Mouse (Mus musculus) right cerebral cortex, postnatal 4 days (tissue): ENCODE data around the gene Syf2.

Experiments used
- DNase-seq: peaks from one replicate; pipeline ENCODE4 v3.0.0-alpha.2; 2022

Gene Syf2

DNA sequence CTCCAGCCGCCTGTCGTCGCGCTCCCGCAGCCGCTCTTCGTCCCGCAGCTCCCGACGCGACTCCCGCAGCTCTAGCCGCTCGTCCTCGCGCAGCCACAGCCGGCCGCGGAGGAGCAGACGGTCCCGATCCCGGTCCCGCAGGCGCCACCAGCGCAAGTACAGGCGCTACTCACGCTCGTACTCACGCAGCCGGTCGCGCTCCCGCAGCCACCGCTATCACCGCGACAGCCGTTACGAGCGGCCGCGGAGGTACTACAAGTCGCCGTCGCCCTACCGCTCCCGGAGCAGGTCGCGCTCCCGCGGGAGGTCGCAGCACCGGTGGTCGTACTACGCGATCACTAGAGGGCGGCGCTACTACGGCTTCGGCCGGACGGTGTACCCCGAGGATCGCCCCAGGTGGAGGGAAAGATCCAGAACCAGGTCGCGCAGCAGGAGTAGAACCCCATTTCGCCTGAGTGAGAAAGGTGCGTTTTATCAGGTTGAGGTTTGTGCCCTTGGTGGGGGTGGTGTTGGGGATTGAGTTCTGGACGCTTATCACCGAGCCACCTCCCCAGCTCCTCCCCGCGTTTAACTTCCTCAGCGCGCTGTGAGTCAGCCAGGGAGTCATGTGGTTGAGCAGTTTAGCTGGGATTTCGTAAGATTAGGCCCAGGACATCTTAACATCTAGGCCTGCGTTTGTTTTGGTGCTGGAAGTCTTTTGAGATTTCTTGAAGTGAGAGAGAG, 6.5 kb upstream of the Syf2 start:
- DNase-seq = peak; percentile 39

DNA sequence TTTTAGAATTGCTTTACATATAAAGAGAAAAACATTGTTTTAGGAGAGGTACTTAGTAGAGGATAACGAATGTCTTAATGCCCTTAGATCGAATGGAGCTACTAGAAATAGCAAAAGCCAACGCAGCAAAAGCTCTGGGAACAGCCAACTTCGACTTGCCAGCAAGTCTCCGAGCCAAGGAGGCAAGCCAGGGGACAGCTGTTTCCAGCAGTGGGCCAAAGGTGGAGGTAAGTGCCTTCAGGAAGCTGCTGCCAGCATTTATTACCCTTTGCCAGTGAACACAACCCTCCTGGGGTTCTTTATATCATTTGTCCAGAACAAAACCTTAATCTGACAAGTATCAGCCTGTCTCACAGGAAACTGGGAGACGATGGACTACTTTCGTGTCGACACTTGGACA, 5.5 kb upstream of the Syf2 start:
- DNase-seq = no peak

DNA sequence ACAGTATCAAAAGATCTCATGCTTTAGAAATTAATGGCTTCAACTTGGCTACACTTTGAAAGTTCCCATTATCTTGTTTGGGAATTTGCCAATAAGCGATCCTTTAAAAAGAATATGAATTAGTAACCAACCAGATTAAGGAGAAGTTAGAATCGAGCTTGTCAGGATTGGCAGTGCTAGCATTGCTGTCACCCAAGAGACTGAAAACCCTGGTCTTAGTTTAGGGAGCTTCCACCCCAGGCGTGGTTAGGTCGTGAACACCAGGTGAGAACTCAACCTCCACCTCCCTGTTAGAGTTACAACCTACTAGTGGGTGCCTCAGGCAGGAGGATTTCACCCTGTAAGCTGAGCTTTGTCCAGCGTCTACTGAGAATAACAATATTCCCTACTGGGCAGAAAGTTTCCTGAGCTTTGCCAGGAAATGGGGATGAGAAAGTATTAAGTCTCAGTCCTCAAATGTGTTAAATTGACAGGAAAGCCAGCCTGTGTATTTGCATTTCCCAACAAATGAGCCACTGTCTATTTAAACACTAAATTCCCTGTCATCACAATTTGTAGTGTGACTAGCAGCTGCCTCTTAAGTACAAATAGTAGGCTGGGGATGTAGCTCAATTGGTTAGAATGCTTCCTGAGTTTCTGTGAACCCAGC, 2.8 kb upstream of the Syf2 start:
- no peak for DNase-seq

DNA sequence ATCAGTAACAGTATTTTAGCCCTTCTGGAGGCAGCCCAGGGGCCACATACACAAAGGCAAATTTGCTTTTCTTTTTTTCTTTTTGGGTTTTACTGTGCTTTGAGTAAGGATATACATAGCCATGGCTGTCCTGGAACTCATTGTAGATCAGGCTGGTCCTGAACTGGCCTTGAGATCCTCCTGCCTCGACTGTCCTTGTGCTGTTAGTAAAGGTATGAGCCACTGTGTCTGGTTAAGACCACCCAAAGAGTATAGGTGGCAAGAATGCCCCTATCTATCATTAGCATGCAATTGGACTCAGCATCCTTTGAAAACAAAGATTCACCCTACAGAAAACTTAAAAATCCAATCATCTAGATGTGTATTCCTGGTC, 2.2 kb upstream of the Syf2 start:
- DNase-seq = no peak

DNA sequence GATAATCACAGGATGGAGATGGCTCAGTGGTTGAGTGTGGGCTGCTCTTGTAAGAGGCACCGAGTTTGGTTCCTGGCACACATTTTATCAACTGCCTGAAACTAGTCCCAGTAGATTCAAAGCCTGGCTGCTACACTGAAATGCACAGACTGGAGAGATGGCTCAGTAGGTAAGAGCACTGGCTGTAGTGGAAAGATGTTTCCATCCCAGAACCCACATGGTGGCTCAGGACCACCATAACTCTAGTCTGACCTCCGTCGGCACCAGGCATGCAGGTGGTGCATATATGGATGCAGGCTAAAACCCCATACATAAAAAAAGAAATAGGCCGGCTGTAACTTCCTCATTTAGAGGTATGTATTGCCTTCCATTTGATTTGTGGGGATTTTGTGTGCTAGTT, 1.2 kb upstream of the Syf2 start:
- DNase-seq = no peak

DNA sequence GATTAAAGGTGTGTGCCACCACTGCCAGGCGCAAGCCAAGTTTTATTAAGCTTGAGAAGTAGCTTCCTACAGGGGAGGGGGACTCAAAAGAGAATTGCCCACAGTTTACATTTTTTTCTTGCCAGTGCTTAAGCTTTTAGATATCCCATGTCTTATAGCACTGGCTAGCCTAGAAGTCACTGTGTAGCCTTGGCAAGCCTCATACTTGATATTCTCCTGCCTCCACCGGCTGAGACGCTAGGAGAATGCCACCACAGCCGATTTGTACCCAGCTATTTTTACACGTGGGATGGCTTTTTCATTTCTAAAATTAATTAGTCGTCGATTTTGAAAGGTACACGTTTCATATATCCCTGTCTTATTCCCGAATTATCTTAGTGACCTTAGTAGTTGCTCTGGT, 508 bp upstream of the Syf2 start:
- no peak for DNase-seq

DNA sequence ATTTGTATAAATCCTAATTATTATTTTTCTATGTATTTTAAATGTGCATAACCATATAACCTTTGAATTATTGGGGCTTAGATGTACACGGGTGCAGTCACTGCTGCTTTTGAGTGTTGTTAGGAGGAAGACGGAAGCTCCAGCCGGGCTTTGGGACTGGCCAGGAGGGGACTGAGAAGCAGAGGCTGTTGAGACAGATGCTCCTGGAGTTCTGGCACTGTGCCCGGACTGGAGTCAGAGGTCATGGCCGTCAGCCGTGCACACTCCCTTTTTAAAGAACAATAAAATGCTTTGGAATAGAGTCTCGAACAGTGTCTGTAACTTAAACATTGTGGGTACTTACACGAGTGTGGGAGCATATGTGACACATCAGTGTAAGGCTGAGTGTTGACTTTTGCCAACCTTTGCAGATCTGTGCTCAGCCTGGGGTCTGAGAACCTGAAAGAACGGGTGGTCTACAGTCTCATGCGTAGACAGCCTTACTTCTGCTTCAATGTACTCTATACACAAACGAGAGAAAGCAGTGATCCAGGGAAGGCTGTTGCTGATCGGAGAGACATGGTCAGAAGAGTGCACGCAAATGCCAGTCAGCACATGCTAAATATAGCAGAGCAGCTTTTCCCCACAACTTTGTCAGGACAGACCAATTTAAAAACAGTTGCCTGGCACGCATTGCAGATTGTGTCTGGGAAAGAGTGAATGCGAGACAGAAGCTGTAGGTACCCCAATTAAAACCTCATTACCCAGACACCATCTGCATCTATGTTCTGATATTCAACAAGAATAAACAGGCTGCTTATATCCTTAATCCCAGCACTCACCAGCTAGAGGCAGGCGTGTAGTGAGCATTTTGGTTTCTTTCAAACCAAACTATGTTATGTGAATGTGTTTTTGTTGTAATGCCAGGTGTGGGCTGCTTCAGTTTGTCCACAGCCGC, 6.8 kb downstream of the Syf2 start:
- no peak for DNase-seq

DNA sequence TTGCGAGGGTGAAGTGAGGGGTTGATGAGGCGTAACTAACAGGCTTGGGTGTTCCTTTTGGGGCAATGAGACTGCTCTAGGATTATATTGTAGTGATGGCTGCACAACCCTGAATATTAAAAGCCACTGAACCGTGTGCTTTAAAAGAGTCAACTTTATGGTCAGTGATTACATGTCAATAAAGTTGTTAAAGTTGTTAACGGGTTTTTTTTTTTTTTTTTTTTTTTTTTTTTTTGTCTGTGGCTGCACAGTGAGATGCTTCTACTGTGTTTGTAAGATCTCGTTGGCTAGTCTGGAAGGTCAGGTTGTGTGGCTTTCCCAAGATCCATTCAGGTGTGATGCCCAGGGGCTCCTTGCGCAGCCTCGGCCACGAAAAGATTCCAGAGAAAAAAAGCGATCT, 9.2 kb downstream of the Syf2 start:
- no peak for DNase-seq

DNA sequence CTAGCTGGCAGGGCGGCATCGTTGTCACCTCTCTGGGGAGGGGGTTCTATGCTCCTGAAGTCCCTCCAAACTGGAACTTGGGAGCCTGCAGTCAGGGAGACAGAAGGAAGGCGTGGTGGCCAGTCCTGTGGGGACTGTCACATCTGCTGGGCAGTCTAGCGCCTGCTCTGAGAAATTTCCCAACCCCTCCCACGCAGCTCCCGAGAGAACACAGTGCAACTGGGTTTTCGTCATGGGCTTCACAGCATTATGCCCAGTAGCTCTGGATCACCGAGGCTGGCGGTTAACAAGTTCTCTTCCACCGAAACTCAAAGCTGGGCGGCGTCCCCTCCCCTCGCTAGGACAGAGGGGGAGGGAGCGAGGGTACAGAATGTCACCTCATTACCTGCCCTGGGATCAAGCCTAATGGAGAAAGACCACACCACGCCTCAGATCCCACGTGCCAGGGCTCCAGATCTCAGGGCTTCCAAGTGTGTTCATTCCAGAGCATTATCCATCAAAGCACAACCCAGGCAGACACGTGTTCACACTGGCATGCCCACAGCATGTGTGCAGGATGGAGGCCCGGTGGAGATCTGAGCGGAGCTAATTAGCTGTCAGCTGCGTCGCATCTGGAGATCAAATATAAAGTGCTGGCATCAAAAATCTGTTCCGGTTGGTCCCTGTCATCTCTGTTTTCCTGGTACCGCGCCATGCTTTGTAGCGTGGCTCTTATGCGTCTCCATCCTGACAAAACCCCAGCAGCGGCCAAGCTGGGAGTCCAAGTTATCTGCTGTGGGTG, 13.2 kb downstream of the Syf2 start:
- no peak for DNase-seq

DNA sequence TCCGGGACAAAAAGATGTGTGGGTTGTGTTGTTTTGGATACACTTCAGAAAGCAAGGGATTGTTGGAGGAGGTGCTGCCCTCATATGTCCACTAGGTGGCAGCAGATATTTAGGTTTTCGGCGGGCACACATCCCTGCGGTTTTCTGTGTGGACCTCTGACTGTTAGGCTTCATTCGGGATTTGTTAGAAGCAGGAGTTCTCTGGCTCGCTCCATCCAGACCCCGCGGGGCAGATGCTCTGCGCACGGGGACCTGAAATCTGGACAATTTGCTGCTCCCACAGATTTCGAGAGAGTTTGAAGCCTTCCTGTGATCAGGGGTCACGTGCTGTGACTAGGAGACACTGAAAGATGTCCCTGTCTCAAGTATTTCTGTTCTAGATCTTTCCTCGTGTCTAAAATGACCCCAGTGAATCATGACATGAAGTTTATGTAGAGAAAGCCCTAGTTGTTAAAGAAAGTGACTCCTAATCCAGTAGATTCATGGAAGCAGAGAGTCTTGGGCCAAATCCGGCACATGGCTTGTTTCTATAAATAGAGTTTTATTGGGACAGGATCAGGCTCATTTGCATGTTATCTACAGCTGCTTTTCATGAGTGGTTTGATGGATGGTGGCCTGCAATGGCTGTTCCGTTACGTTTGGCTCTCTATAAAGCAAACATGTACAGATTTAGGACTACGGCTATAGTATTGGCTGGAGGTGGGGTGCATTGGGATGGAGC, 15.5 kb downstream of the Syf2 start:
- peak; percentile 74 for DNase-seq

DNA sequence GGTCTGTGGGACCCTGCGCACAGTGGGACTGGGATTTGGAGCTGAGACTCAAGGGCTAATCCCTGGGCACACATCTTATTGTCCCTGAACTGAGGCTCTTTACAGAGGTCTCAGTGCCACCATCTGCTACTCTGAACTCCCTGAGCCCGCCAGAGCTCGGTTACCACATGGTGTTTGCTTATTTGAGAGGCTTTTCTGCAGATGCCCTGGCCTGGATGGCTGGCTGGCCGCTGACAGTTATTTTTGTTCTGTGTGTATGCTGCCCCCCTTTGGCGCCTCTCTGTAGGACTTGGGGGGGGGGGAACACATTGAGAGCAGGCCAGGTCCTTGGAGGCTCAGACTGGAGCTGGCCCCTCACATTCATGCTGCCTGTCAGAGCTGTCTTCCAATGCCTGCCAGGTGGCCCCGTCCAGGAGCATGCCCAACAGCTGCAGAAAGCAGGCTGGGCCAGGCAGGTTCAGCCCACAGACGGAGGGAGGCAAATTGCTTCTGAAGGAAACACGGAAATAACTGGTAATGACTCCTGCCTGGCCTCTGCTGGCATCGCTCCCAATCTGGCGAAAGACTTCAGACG, 19.9 kb downstream of the Syf2 start:
- no peak for DNase-seq

DNA sequence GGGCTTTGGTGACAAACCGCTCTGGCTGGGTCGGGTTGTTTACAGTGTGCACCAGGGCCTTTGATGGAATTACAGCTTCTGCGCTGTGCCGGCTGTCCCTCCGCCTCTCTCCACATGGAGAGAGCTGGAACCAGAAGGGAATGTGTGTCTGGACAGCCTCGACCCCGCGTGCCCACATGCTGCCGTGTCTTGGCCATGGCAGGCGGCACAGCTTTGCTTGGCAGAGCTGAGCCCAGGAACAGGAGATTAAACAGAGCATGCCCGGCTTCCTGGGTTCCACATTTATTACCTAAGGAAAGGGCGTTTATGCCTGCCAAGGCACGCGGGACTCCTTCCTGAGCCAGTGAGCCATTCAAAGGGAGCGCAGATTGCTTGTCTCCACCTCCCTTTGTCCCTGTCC, 23.8 kb downstream of the Syf2 start:
- no peak for DNase-seq

DNA sequence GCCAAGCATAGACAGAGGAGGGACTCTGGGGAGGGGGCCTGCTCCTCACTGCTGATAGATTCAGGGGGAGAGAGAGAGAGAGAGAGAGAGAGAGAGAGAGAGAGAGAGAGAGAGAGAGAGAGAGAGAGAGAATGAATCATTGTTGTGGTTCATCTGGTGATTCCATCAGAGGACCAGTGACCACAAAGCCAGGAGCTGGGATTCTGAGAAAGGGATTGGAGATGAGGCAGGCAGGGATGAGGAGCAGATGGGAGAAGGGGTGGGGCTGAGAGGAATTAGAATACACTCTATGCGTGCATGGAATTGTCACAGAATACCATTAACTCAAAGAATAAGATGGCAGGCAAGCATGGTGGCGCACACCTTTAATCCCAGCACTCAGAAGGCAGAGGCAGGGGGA, 24.5 kb downstream of the Syf2 start:
- no peak for DNase-seq

DNA sequence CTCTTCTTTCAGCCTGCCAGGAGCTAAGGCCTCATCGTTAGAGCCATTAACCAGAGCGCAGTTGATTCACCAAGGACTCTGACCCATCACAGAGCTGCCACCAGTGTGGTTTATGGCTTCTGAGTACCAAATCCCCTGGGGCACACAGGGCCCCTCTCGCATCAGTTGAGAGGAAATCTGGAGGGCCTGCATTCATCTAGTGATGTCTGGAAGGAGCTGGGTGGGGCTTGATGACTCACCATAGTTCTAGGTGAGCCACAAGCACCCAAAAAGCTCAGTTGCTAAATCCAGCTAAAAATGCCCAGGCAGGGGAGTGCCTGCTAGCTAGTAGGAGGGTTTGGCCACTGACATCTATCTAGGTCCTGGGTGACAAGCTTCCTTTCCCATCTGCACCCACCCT, 25.1 kb downstream of the Syf2 start:
- no peak for DNase-seq

DNA sequence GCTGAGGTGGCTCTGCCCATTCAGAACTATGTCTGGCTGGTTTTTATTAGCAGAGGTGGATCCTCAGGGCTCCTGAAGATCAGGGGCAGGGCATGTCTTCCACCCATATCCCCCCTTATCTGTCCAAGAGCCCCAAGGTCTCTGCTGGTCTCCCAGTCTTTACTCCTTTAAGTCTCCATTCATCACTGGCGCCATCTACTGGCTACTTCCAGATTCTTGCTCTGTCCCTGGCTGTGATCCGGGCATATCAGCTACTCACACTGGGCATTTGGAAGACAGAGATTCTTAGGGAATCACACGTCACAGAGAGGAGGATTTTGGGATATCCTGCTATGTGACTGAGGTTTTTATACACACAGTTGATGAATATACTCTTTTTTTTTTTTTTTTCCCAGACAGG, 25.6 kb downstream of the Syf2 start:
- peak; percentile 75 for DNase-seq

DNA sequence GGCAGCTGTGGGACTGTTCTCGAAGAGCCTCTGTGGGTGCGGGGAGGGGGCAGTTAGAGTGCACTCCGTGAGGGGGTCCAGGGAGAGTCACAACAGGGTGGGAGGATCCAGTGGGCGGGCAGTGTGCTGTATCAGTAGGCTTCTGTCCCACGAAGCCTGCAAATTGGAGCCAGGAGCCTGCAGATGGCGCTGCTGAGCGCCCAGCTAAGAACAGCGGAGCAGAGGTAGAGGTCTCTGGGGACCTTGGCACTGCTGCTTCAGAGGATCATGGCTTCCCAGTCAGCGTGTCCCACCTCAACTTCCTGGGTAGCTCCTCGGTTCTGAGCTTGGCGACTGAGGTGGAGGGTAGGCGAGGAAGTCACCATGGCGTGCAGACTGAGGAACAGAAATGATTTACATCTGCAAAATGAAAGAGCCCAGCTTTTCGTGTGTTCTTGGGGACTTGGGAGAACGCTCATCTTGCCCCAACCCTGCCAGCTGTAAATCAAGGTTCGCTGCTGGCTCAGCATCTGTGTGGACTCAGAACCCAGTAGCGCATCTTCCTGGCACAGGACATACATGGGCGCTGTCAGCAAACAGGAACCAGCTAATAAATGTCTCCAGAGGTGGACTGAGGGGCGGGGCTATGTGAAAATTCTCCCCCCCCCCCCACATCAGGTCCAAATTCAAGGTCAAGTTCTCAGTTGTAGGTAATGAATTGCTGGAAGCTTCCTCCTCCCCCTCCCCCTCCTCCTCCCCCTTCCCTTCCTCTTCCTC, 32.5 kb downstream of the Syf2 start:
- peak; percentile 47 for DNase-seq

DNA sequence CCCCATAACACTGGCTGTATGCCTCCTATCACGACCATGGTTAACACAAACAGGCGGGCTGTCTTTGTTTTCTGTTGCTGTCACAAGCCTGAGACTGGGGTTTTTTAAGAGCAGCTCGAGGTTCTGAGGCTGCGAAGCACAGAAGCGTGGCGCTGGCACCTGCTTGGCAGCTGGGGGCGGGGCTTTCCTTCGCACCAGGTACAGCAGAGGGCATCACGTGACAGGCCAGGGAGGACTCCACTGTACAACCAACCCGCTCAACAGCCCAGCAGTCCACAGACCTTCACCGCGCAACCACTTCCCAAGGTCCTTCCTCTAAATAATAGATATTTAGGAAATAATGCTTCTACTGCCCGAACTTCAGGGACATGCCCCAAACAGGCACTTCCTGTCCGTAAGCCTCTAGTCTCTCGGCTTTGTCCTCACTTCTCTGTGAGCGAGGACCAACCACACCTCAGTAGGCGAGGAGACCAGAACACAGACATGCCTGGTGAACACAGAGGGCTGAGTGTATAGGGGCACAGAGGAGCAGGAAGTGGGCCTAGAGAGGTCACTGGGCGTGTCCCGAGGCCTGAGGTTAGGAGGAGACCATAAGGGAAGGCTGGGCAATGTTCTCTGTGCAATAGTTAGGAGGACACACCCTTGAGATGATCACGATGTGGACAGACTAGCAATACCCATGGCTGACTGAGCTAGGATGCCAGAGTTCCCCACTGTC, 37.3 kb downstream of the Syf2 start:
- DNase-seq = no peak

DNA sequence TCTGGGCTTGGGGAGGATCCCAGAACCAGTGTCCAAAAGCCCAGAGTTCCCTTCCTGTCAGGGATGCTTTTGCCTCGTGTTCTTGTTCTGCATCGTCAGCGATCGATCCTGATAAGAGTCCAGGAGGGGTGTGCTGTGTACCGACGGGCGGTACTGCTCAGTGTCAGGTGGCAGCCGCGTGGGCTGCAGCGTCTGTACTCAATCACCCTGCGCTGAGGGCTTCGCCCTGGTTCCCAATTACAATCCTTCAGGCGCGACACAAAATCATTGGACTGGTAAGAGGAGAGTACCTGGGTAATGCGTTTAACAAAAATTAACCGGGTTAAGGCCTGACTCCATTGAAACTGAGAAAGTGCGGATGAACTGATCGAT, 37.9 kb downstream of the Syf2 start:
- no peak for DNase-seq

DNA sequence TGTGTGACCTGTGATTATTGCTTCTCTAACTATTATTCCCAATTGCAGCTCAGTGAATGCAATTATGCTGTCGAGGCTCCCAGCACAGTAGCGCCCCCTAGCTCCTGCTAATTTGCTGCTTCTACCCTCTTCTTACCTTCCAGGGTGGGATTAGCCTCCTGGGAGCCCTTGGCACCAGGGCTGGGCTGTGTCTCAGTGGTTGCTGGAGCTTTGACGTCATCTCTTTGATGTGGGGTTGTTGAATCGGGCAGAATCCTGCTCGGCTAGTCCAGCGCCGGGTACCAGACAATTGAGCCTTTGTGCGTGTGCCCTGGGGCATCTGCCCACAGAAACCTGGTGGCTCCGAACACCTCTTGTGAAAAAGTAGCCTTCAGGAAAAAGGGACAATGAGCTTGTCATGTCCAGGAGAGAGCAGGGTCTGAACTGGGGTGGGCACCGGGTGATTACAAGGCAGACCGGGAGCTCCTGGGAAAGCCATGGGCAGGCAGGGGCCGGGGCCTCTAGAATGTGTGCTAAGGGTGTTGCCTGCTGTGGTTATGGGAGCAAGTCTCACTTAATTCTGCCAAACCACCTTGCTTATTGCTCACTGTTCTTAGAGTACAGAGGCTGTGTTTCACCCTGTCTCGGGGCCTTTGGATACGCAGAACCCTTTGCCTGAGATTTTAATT, 44.7 kb downstream of the Syf2 start:
- peak; percentile 28 for DNase-seq

DNA sequence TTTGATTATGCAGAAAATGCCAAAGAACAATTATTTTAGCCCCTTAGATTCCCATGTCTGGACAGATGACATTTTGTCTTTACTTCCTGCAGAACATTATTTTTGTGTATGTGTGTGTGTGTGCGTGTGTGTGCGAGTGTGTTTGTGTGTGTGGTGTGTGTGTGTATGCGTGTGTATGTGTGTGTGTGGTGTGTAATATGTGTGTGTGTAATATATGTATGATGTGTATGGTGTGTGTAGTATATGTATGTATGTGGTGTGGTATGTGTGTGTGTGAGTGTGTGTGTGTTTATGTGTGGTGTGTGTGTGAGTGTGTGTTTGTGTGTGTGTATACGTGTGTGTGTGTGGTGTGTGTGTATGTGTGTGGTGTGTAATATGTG, 45.2 kb downstream of the Syf2 start:
- DNase-seq = no peak
